Mouse (Mus musculus): ENCODE data around the gene Zfp936. TPM values are rescaled to one million over a fixed set of nuclear protein-coding genes. Genes with fewer than 3 reads are reported as not detected.
"Not testable (repeated sequence)": the region's sequence is repeated elsewhere in the genome, so short reads cannot be mapped to it uniquely, and the experiment has no call there.

The Zfp936 gene
- polyA plus RNA-seq (2016; fragmentation: Nextera tagmentation; extraction: Ambion mirVana), result not detected in 2 replicates

- H3K9me3 ChIP-seq, result peaks cover 22% of the 10 kb centered on the region
- not testable (repeated sequence) for H3K4me1 ChIP-seq; H3K9ac ChIP-seq; H3K27me3 ChIP-seq; ATAC-seq (ENCODE audit: low FRiP score); H3K4me2 ChIP-seq; H3K36me3 ChIP-seq (replicated peaks); H3K27ac ChIP-seq; H3K4me3 ChIP-seq (replicated peaks)
- WGBS, result 80% methylated on average over 10 of the region's 10 CpGs
These were observed at the start of gene Zfp936 for GRCm38 (mm10) chr7:43113929-43114328. Gene Zfp936, plus strand, starts transcription at chr7:43114229.

- no peaks in the 10 kb centered on the region for H3K36me3 ChIP-seq (replicated peaks)
These were observed 36.2 kb upstream of the Zfp936 start for GRCm38 (mm10) chr7:43077831-43078230.

GRCm38 (mm10) chr7:43128691-43129090 is 14.7 kb downstream of the Zfp936 start:
- not testable (repeated sequence) for H3K9ac ChIP-seq; H3K27ac ChIP-seq; H3K4me2 ChIP-seq; ATAC-seq (ENCODE audit: low FRiP score); H3K4me3 ChIP-seq (replicated peaks); H3K27me3 ChIP-seq; H3K4me1 ChIP-seq; H3K36me3 ChIP-seq (replicated peaks)
- peaks cover 43% of the 10 kb centered on the region for H3K9me3 ChIP-seq
- WGBS, result 92% methylated on average over 15 of the region's 15 CpGs

More at GRCm38 (mm10) chr7:43077831-43078230, 36.2 kb upstream of the Zfp936 start:
- Histone ChIP-seq H3K4me2 (no peak overlapping the region), H3K9me3 (peaks cover 24% of the 10 kb centered on the region), H3K27ac (no peak overlapping the region), H3K27me3 (no peaks in the 10 kb centered on the region), H3K4me1 (no peaks in the 10 kb centered on the region), H3K9ac (no peak overlapping the region), H3K4me3 (replicated peaks) (no peak overlapping the region)
- WGBS, result 86% methylated on average over 8 of the region's 8 CpGs
- no peak for ATAC-seq (ENCODE audit: low FRiP score)

- not testable (repeated sequence) for H3K27ac ChIP-seq; H3K36me3 ChIP-seq (replicated peaks); H3K9ac ChIP-seq; H3K4me2 ChIP-seq; ATAC-seq (ENCODE audit: low FRiP score); H3K4me3 ChIP-seq (replicated peaks); H3K27me3 ChIP-seq; H3K4me1 ChIP-seq
- H3K9me3 ChIP-seq, result peaks cover 81% of the 10 kb centered on the region
- 73% methylated on average over 4 of the region's 4 CpGs for WGBS
These were observed 50.1 kb downstream of the Zfp936 start for GRCm38 (mm10) chr7:43164121-43164520.

DNA sequence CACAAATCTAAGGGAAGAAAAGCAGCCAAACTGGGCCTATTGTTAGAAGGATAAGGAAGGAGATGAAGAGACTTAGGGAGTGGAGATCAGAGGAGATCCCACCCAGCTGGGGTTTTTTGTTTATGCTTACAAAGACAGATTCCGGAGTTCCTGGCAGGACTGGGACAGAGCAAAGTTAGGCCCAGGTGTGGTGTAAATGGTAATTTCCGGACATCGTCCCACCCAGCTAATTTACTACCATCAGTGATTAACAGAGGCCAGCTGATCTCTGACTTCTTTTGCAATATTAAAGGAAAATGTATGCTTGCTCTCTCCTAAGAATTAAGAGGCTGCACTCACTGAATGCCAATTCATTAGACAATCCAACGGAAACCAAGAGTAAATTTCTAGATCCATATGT is 53.1 kb downstream of the Zfp936 start:
- H3K4me1 ChIP-seq; ATAC-seq (ENCODE audit: low FRiP score); H3K27ac ChIP-seq; H3K27me3 ChIP-seq; H3K4me2 ChIP-seq; H3K9ac ChIP-seq; H3K36me3 ChIP-seq (replicated peaks); H3K4me3 ChIP-seq (replicated peaks): not testable (repeated sequence)
- H3K9me3 ChIP-seq, result peaks cover 77% of the 10 kb centered on the region
- 86% methylated on average over 4 of the region's 4 CpGs for WGBS

DNA sequence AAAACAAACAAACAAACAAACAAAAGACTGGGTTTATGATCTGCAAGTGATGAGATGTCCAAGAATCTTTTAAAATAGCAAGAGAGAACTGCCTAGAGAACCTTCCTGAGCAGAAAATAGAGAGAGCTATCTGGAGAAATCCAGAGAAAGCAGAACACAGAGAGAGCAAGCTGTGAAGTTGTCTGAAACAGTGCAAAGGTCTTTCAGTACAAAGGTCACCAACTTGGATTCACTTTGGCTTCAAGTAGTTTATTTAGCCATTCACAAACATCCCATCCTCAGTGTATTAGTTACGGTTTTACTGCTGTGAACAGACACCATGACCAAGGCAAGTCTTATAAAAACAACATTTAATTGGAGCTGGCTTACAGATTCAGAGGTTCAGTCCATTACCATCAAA is 53.8 kb downstream of the Zfp936 start:
- H3K27me3 ChIP-seq; H3K4me3 ChIP-seq (replicated peaks); ATAC-seq (ENCODE audit: low FRiP score); H3K9ac ChIP-seq; H3K27ac ChIP-seq; H3K4me1 ChIP-seq; H3K4me2 ChIP-seq; H3K36me3 ChIP-seq (replicated peaks): not testable (repeated sequence)
- peaks cover 77% of the 10 kb centered on the region for H3K9me3 ChIP-seq
- WGBS, result 89% methylated on average over 1 of the region's 1 CpGs

GRCm38 (mm10) chr7:43168212-43168611 is 54.2 kb downstream of the Zfp936 start:
- ATAC-seq (ENCODE audit: low FRiP score); H3K27ac ChIP-seq; H3K4me3 ChIP-seq (replicated peaks); H3K4me2 ChIP-seq; H3K27me3 ChIP-seq; H3K9ac ChIP-seq; H3K36me3 ChIP-seq (replicated peaks); H3K4me1 ChIP-seq: not testable (repeated sequence)
- peaks cover 76% of the 10 kb centered on the region for H3K9me3 ChIP-seq
- 55% methylated on average over 1 of the region's 1 CpGs for WGBS

DNA sequence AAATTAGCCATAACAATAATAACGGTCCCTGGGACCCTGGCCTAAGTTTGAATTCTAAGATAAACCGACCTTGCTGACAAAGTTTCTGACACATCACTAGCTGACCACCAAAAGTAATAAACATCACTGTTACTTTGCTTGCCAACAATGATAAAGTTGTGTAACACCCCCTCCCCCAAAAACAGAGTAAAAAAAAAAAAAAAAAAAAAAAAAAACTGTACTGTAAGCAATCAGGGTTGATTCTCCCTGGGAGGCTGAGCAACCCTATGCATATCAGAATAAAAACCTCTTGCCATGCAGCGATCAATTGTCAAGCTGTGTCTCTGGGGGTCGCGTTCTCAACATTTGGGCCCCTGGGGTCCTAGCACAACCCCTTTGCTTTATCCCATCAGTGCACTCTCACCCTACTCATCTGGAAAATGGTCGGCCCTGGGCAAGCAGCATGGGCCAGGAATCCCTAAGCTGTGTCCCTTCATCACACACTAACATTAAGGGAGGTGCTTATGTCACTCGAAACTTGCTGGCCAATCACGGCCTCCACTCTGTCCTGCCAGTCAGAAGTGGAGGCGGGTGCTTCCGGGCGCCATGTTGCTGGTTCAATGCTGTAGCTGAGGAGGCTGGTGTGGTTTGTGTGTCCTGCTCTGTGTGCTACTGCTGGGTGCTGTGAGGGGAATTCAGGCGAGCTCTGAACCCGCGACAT is 63.1 kb downstream of the Zfp936 start:
- no peaks in the 10 kb centered on the region for H3K27me3 ChIP-seq
- H3K4me2 ChIP-seq, result no peak overlapping the region
- H3K36me3 ChIP-seq (replicated peaks), result no peaks in the 10 kb centered on the region
- H3K9me3 ChIP-seq, result peaks cover 63% of the 10 kb centered on the region
- H3K27ac ChIP-seq, result no peak overlapping the region
- 86% methylated on average over 14 of the region's 14 CpGs for WGBS
- H3K4me1 ChIP-seq, result no peaks in the 10 kb centered on the region
- no peak overlapping the region for H3K9ac ChIP-seq
- H3K4me3 ChIP-seq (replicated peaks), result no peak overlapping the region
- ATAC-seq (ENCODE audit: low FRiP score), result no peak

- not testable (repeated sequence) for H3K27me3 ChIP-seq; ATAC-seq (ENCODE audit: low FRiP score); H3K4me1 ChIP-seq; H3K4me2 ChIP-seq; H3K9ac ChIP-seq; H3K27ac ChIP-seq; H3K36me3 ChIP-seq (replicated peaks); H3K4me3 ChIP-seq (replicated peaks)
- 87% methylated on average over 7 of the region's 7 CpGs for WGBS
- peaks cover 25% of the 10 kb centered on the region for H3K9me3 ChIP-seq
These were observed 99.8 kb downstream of the Zfp936 start for GRCm38 (mm10) chr7:43213781-43214180.

Small RNAs within 50 kb of the gene (microRNA-seq; reads per million reads assigned to microRNA genes)
- not detected for gene Gm22707

Other genes with a start within 250 kb of the Zfp936 start
- gene Gm2381, start 247.0 kb upstream of the Zfp936 start, polyA plus RNA-seq (2016; fragmentation: Nextera tagmentation; extraction: Ambion mirVana), result not detected in 2 replicates
- not detected in 2 replicates for gene Vmn2r63, start 180.4 kb upstream of the Zfp936 start, polyA plus RNA-seq (2016; fragmentation: Nextera tagmentation; extraction: Ambion mirVana)
- gene Gm9268, start 95.5 kb upstream of the Zfp936 start, polyA plus RNA-seq (2016; fragmentation: Nextera tagmentation; extraction: Ambion mirVana), result not detected in 2 replicates
- gene Zfp715, start 199.1 kb downstream of the Zfp936 start, polyA plus RNA-seq (2016; fragmentation: Nextera tagmentation; extraction: Ambion mirVana), result 14.8 and 15.4 TPM in 2 replicates
- gene Siglecf, start 237.1 kb downstream of the Zfp936 start, polyA plus RNA-seq (2016; fragmentation: Nextera tagmentation; extraction: Ambion mirVana), result 0.09 and 0.33 TPM in 2 replicates

Measured in forebrain, embryonic 12.5 days (tissue).